Mouse (Mus musculus): ENCODE data around the gene Zfp704. TPM values are rescaled to one million over a fixed set of nuclear protein-coding genes. Genes with fewer than 3 reads are reported as not detected.

Zfp704 gene
- polyA plus RNA-seq, 2 experiments = 13.4 to 13.8 TPM

GRCm38 (mm10) chr3:9456380-9456890 lies 153.4 kb downstream of the Zfp704 start:
- Histone ChIP-seq H3K27me3 (ENCODE audit: control insufficient read depth, insufficient read depth, low read length) (no peaks in the 10 kb centered on the region), H3K27ac (replicated peaks; ENCODE audit: low read depth, low read length) (no peak overlapping the region), H3K4me3 (replicated peaks; ENCODE audit: low read length) (no peak overlapping the region), H3K36me3 (ENCODE audit: control insufficient read depth, insufficient read depth, low read length) (0 out of 2 replicates have a peak, but pooled peaks cover 7% of the 10 kb centered on the region), H3K4me1 (ENCODE audit: control insufficient read depth, insufficient read depth, low read length) (no peaks in the 10 kb centered on the region), H3K4me2 (replicated peaks; ENCODE audit: low read depth, low read length, severe bottlenecking) (no peak overlapping the region), H3K9ac (ENCODE audit: low read depth, low read length, severe bottlenecking) (no peak overlapping the region), H3K9me3 (ENCODE audit: control insufficient read depth, low read length) (no peaks in the 10 kb centered on the region)
- TF ChIP-seq POLR2A (IDR thresholded peaks at IDR 0.05; ENCODE audit: borderline replicate concordance, extremely low read depth, insufficient read depth, insufficient read length) = no peak
- 67% methylated on average over 10 of the region's 10 CpGs for WGBS
- DNase-seq (ENCODE audit: low spot score) (no peak), ATAC-seq (ENCODE audit: low FRiP score, low read depth) (no peak)

- Histone ChIP-seq H3K27me3 (ENCODE audit: control insufficient read depth, insufficient read depth, low read length) (no peaks in the 10 kb centered on the region), H3K9me3 (ENCODE audit: control insufficient read depth, low read length) (no peaks in the 10 kb centered on the region), H3K4me2 (replicated peaks; ENCODE audit: low read depth, low read length, severe bottlenecking) (no peak overlapping the region), H3K9ac (ENCODE audit: low read depth, low read length, severe bottlenecking) (no peak overlapping the region), H3K36me3 (ENCODE audit: control insufficient read depth, insufficient read depth, low read length) (peaks cover 7% of the 10 kb centered on the region; the same call in 1 of the 2 replicates), H3K4me1 (ENCODE audit: control insufficient read depth, insufficient read depth, low read length) (no peaks in the 10 kb centered on the region), H3K27ac (replicated peaks; ENCODE audit: low read depth, low read length) (no peak overlapping the region), H3K4me3 (replicated peaks; ENCODE audit: low read length) (no peak overlapping the region)
- 94% methylated on average over 5 of the region's 5 CpGs for WGBS
- ATAC-seq (ENCODE audit: low FRiP score, low read depth) (no peak), DNase-seq (ENCODE audit: low spot score) (no peak)
- TF ChIP-seq POLR2A (IDR thresholded peaks at IDR 0.05; ENCODE audit: borderline replicate concordance, extremely low read depth, insufficient read depth, insufficient read length) = no peak
Measured at GRCm38 (mm10) chr3:9455351-9455750, 154.5 kb downstream of the Zfp704 start.

- H3K4me2 ChIP-seq (replicated peaks; ENCODE audit: low read depth, low read length, severe bottlenecking) = no peak overlapping the region
- no peak for TF ChIP-seq POLR2A (IDR thresholded peaks at IDR 0.05; ENCODE audit: borderline replicate concordance, extremely low read depth, insufficient read depth, insufficient read length)
- ATAC-seq (ENCODE audit: low FRiP score, low read depth) (no peak), DNase-seq (ENCODE audit: low spot score) (no peak)
- H3K4me1 ChIP-seq (ENCODE audit: control insufficient read depth, insufficient read depth, low read length) = no peaks in the 10 kb centered on the region
- H3K9me3 ChIP-seq (ENCODE audit: control insufficient read depth, low read length) = no peaks in the 10 kb centered on the region
- no peak overlapping the region for H3K4me3 ChIP-seq (replicated peaks; ENCODE audit: low read length)
- WGBS = 84% methylated on average over 8 of the region's 8 CpGs
- H3K27me3 ChIP-seq (ENCODE audit: control insufficient read depth, insufficient read depth, low read length) = no peaks in the 10 kb centered on the region
- H3K9ac ChIP-seq (ENCODE audit: low read depth, low read length, severe bottlenecking) = no peak overlapping the region
- no peak overlapping the region for H3K27ac ChIP-seq (replicated peaks; ENCODE audit: low read depth, low read length)
- H3K36me3 ChIP-seq (ENCODE audit: control insufficient read depth, insufficient read depth, low read length) = peaks cover 11% of the 10 kb centered on the region; the same call in 1 of the 2 replicates
Measured at GRCm38 (mm10) chr3:9454556-9455330, 155.1 kb downstream of the Zfp704 start.

GRCm38 (mm10) chr3:9450521-9450920 lies 159.4 kb downstream of the Zfp704 start:
- no peaks in the 10 kb centered on the region for H3K4me1 ChIP-seq (ENCODE audit: control insufficient read depth, insufficient read depth, low read length)
- no peak overlapping the region for H3K4me3 ChIP-seq (replicated peaks; ENCODE audit: low read length)
- no peak overlapping the region for H3K27ac ChIP-seq (replicated peaks; ENCODE audit: low read depth, low read length)
- DNase-seq (ENCODE audit: low spot score) = no peak
- peaks cover 28% of the 10 kb centered on the region for H3K36me3 ChIP-seq (ENCODE audit: control insufficient read depth, insufficient read depth, low read length)
- H3K4me2 ChIP-seq (replicated peaks; ENCODE audit: low read depth, low read length, severe bottlenecking) = no peak overlapping the region
- no peaks in the 10 kb centered on the region for H3K27me3 ChIP-seq (ENCODE audit: control insufficient read depth, insufficient read depth, low read length)
- H3K9ac ChIP-seq (ENCODE audit: low read depth, low read length, severe bottlenecking) = no peak overlapping the region
- 91% methylated on average over 12 of the region's 12 CpGs for WGBS
- no peaks in the 10 kb centered on the region for H3K9me3 ChIP-seq (ENCODE audit: control insufficient read depth, low read length)
- ATAC-seq (ENCODE audit: low FRiP score, low read depth) = no peak
- no peak for TF ChIP-seq POLR2A (IDR thresholded peaks at IDR 0.05; ENCODE audit: borderline replicate concordance, extremely low read depth, insufficient read depth, insufficient read length)

GRCm38 (mm10) chr3:9449261-9450007 lies 160.5 kb downstream of the Zfp704 start:
- Histone ChIP-seq H3K36me3 (ENCODE audit: control insufficient read depth, insufficient read depth, low read length) (peaks cover 36% of the 10 kb centered on the region), H3K27me3 (ENCODE audit: control insufficient read depth, insufficient read depth, low read length) (no peaks in the 10 kb centered on the region), H3K4me3 (replicated peaks; ENCODE audit: low read length) (no peak overlapping the region), H3K4me1 (ENCODE audit: control insufficient read depth, insufficient read depth, low read length) (no peaks in the 10 kb centered on the region), H3K4me2 (replicated peaks; ENCODE audit: low read depth, low read length, severe bottlenecking) (no peak overlapping the region), H3K27ac (replicated peaks; ENCODE audit: low read depth, low read length) (no peak overlapping the region), H3K9ac (ENCODE audit: low read depth, low read length, severe bottlenecking) (no peak overlapping the region), H3K9me3 (ENCODE audit: control insufficient read depth, low read length) (no peaks in the 10 kb centered on the region)
- DNase-seq (ENCODE audit: low spot score) (no peak), ATAC-seq (ENCODE audit: low FRiP score, low read depth) (no peak)
- no peak for TF ChIP-seq POLR2A (IDR thresholded peaks at IDR 0.05; ENCODE audit: borderline replicate concordance, extremely low read depth, insufficient read depth, insufficient read length)
- WGBS = 76% methylated on average over 7 of the region's 7 CpGs
